Mouse (Mus musculus): ENCODE results near the gene Kif5c. TPM values are rescaled to one million over a fixed set of nuclear protein-coding genes. Genes with fewer than 3 reads are reported as not detected.

Kif5c gene
- polyA plus RNA-seq, 1 experiment, result 19.0 TPM

GRCm38 (mm10) chr2:49789504-49789903, 170.4 kb downstream of the Kif5c start:
- Histone ChIP-seq H3K36me3 (ENCODE audit: control insufficient read depth, insufficient read depth, low read length) (no peaks in the 10 kb centered on the region), H3K27ac (ENCODE audit: control insufficient read depth, insufficient read depth, low read depth, low read length) (no peak overlapping the region), H3K4me3 (ENCODE audit: control insufficient read depth, low read depth, low read length) (no peak overlapping the region), H3K4me1 (ENCODE audit: control insufficient read depth, insufficient read depth, low read length) (peaks cover 9% of the 10 kb centered on the region), H3K27me3 (ENCODE audit: control insufficient read depth, insufficient read depth, low read length) (peaks cover 7% of the 10 kb centered on the region)
- TF ChIP-seq POLR2A (IDR thresholded peaks at IDR 0.05; ENCODE audit: control insufficient read depth, low read depth, low read length) (no peak), CTCF (IDR thresholded peaks at IDR 0.05; ENCODE audit: control insufficient read depth, insufficient read depth, insufficient replicate concordance, low read depth, low read length) (no peak)

- TF ChIP-seq POLR2A (IDR thresholded peaks at IDR 0.05; ENCODE audit: control insufficient read depth, low read depth, low read length), result no peak
- TF ChIP-seq CTCF (IDR thresholded peaks at IDR 0.05; ENCODE audit: control insufficient read depth, insufficient read depth, insufficient replicate concordance, low read depth, low read length), result no peak
- no peak overlapping the region for H3K27ac ChIP-seq (ENCODE audit: control insufficient read depth, insufficient read depth, low read depth, low read length)
- no peaks in the 10 kb centered on the region for H3K27me3 ChIP-seq (ENCODE audit: control insufficient read depth, insufficient read depth, low read length)
- H3K4me1 ChIP-seq (ENCODE audit: control insufficient read depth, insufficient read depth, low read length), result no peaks in the 10 kb centered on the region
- no peaks in the 10 kb centered on the region for H3K36me3 ChIP-seq (ENCODE audit: control insufficient read depth, insufficient read depth, low read length)
- no peak overlapping the region for H3K4me3 ChIP-seq (ENCODE audit: control insufficient read depth, low read depth, low read length)
Measured at GRCm38 (mm10) chr2:49797444-49798143, 178.5 kb downstream of the Kif5c start.

GRCm38 (mm10) chr2:49804448-49804847, 185.3 kb downstream of the Kif5c start:
- H3K36me3 ChIP-seq (ENCODE audit: control insufficient read depth, insufficient read depth, low read length), result no peaks in the 10 kb centered on the region
- H3K4me1 ChIP-seq (ENCODE audit: control insufficient read depth, insufficient read depth, low read length), result peaks cover 10% of the 10 kb centered on the region
- no peak overlapping the region for H3K4me3 ChIP-seq (ENCODE audit: control insufficient read depth, low read depth, low read length)
- TF ChIP-seq POLR2A (IDR thresholded peaks at IDR 0.05; ENCODE audit: control insufficient read depth, low read depth, low read length) (no peak), CTCF (IDR thresholded peaks at IDR 0.05; ENCODE audit: control insufficient read depth, insufficient read depth, insufficient replicate concordance, low read depth, low read length) (no peak)
- no peak overlapping the region for H3K27ac ChIP-seq (ENCODE audit: control insufficient read depth, insufficient read depth, low read depth, low read length)
- no peaks in the 10 kb centered on the region for H3K27me3 ChIP-seq (ENCODE audit: control insufficient read depth, insufficient read depth, low read length)

GRCm38 (mm10) chr2:49805736-49806371, 186.8 kb downstream of the Kif5c start:
- Histone ChIP-seq H3K36me3 (ENCODE audit: control insufficient read depth, insufficient read depth, low read length) (no peaks in the 10 kb centered on the region), H3K27ac (ENCODE audit: control insufficient read depth, insufficient read depth, low read depth, low read length) (no peak overlapping the region), H3K27me3 (ENCODE audit: control insufficient read depth, insufficient read depth, low read length) (no peaks in the 10 kb centered on the region), H3K4me3 (ENCODE audit: control insufficient read depth, low read depth, low read length) (no peak overlapping the region), H3K4me1 (ENCODE audit: control insufficient read depth, insufficient read depth, low read length) (peaks cover 10% of the 10 kb centered on the region)
- TF ChIP-seq POLR2A (IDR thresholded peaks at IDR 0.05; ENCODE audit: control insufficient read depth, low read depth, low read length) (no peak), CTCF (IDR thresholded peaks at IDR 0.05; ENCODE audit: control insufficient read depth, insufficient read depth, insufficient replicate concordance, low read depth, low read length) (no peak)

GRCm38 (mm10) chr2:49809496-49809895, 190.4 kb downstream of the Kif5c start:
- H3K27ac ChIP-seq (ENCODE audit: control insufficient read depth, insufficient read depth, low read depth, low read length), result no peak overlapping the region
- no peaks in the 10 kb centered on the region for H3K36me3 ChIP-seq (ENCODE audit: control insufficient read depth, insufficient read depth, low read length)
- TF ChIP-seq POLR2A (IDR thresholded peaks at IDR 0.05; ENCODE audit: control insufficient read depth, low read depth, low read length), result no peak
- no peak for TF ChIP-seq CTCF (IDR thresholded peaks at IDR 0.05; ENCODE audit: control insufficient read depth, insufficient read depth, insufficient replicate concordance, low read depth, low read length)
- no peak overlapping the region for H3K4me3 ChIP-seq (ENCODE audit: control insufficient read depth, low read depth, low read length)
- H3K27me3 ChIP-seq (ENCODE audit: control insufficient read depth, insufficient read depth, low read length), result no peaks in the 10 kb centered on the region
- H3K4me1 ChIP-seq (ENCODE audit: control insufficient read depth, insufficient read depth, low read length), result peaks cover 10% of the 10 kb centered on the region

- no peak overlapping the region for H3K27ac ChIP-seq (ENCODE audit: control insufficient read depth, insufficient read depth, low read depth, low read length)
- peaks cover 4% of the 10 kb centered on the region for H3K4me1 ChIP-seq (ENCODE audit: control insufficient read depth, insufficient read depth, low read length)
- no peak overlapping the region for H3K4me3 ChIP-seq (ENCODE audit: control insufficient read depth, low read depth, low read length)
- TF ChIP-seq CTCF (IDR thresholded peaks at IDR 0.05; ENCODE audit: control insufficient read depth, insufficient read depth, insufficient replicate concordance, low read depth, low read length) (no peak), POLR2A (IDR thresholded peaks at IDR 0.05; ENCODE audit: control insufficient read depth, low read depth, low read length) (no peak)
- H3K27me3 ChIP-seq (ENCODE audit: control insufficient read depth, insufficient read depth, low read length), result no peaks in the 10 kb centered on the region
- no peaks in the 10 kb centered on the region for H3K36me3 ChIP-seq (ENCODE audit: control insufficient read depth, insufficient read depth, low read length)
Measured at GRCm38 (mm10) chr2:49811420-49811819, 192.3 kb downstream of the Kif5c start.

- Histone ChIP-seq H3K36me3 (ENCODE audit: control insufficient read depth, insufficient read depth, low read length) (no peaks in the 10 kb centered on the region), H3K27me3 (ENCODE audit: control insufficient read depth, insufficient read depth, low read length) (no peaks in the 10 kb centered on the region), H3K4me3 (ENCODE audit: control insufficient read depth, low read depth, low read length) (no peak overlapping the region), H3K27ac (ENCODE audit: control insufficient read depth, insufficient read depth, low read depth, low read length) (no peak overlapping the region), H3K4me1 (ENCODE audit: control insufficient read depth, insufficient read depth, low read length) (no peaks in the 10 kb centered on the region)
- no peak for TF ChIP-seq POLR2A (IDR thresholded peaks at IDR 0.05; ENCODE audit: control insufficient read depth, low read depth, low read length)
- no peak for TF ChIP-seq CTCF (IDR thresholded peaks at IDR 0.05; ENCODE audit: control insufficient read depth, insufficient read depth, insufficient replicate concordance, low read depth, low read length)
Measured at GRCm38 (mm10) chr2:49811871-49812363, 192.8 kb downstream of the Kif5c start.

Measured in testis, adult 2 months (tissue).